Mouse (Mus musculus): ENCODE measurements around the gene Apoc4.

- no peak for TF ChIP-seq CTCF (IDR thresholded peaks at IDR 0.05; ENCODE audit: low read depth, low read length)
- TF ChIP-seq POLR2AphosphoS5 (IDR thresholded peaks at IDR 0.05; ENCODE audit: insufficient replicate concordance, low read depth, low read length): no peak
- no peak for TF ChIP-seq GATA1 (IDR thresholded peaks at IDR 0.05; ENCODE audit: borderline replicate concordance, low read length)
- no peak for TF ChIP-seq TAL1 (conservative IDR thresholded peaks at IDR 0.05; ENCODE audit: low read depth, low read length)
These were observed 24.0 kb upstream of the Apoc4 start for GRCm38 (mm10) chr7:19705271-19705670.
